Mouse (Mus musculus): ENCODE data around the gene Syngr1.

The Syngr1 gene

DNA sequence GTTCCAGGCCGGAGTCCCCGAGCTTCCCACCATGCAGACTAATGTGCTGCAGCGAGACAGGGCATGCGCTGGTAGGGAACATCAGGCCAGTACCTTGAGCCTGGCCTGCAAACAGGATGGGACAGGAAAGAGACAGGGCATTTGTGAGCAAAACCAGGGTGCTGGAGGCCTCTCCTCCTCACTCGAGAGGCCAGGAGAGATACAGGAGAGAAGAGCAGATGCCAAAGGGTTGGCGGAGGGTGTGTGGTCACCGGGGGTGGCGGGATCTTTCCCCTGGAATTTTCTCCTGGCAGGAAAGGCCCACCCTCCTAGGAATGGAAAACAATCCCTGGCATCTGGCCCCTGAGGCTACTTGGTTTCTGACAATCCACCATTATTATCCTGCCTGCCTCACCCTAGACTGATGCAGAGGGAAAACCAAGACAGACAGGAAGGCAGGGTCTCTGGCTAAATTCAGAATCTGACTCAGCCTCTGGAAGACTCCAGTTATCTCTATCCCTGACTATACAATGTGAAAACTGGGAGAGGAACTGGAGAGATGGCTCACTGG lies 21.0 kb upstream of the Syngr1 start:
- DNase-seq (ENCODE audit: extremely low read depth, low read depth), result no peak

GRCm38 (mm10) chr15:80071951-80072437 lies 19.1 kb upstream of the Syngr1 start:
- no peak for DNase-seq (ENCODE audit: extremely low read depth, low read depth)

- no peak for DNase-seq (ENCODE audit: extremely low read depth, low read depth)
These were observed 18.4 kb upstream of the Syngr1 start for GRCm38 (mm10) chr15:80072579-80073255.

GRCm38 (mm10) chr15:80073256-80073621 lies 17.9 kb upstream of the Syngr1 start:
- no peak for DNase-seq (ENCODE audit: extremely low read depth, low read depth)

DNA sequence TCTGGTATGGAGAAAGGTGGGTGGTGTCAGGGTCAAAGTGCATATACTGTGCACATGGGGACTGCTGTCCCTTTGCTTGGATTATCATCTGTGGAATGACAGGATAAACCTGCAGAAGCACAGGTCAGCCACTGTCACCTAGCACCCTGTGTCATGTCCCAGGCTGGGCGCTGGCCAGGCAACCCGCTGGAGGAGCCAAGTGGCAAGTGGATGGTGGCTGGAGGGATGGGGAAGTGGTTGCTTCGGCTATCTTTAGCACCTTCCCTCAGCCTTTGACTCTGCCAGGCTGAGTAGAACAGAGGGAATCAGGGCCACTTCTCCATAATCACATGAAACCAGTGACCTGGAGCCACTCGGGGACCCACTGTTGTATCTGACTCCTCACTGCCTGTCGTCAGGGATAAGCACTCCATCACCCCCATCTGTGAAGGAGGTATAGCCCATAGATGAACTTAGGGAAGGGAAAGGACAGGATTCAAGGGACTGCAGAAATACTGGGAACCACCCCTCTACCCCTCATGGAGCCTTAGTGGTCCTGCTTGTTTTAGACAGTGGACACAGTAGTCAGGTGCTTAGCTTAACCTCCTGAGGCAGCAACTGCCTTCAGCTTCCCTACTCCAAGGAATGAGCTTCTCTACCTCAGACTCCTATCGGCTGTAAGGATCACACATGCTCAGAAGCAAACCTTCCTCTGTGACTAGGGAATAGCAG lies 16.3 kb upstream of the Syngr1 start:
- no peak for DNase-seq (ENCODE audit: extremely low read depth, low read depth)

- no peak for DNase-seq (ENCODE audit: extremely low read depth, low read depth)
These were observed 15.8 kb upstream of the Syngr1 start for GRCm38 (mm10) chr15:80075374-80075694.

- DNase-seq (ENCODE audit: extremely low read depth, low read depth), result peak; percentile 78
These were observed 15.3 kb upstream of the Syngr1 start for GRCm38 (mm10) chr15:80075733-80076337.

DNA sequence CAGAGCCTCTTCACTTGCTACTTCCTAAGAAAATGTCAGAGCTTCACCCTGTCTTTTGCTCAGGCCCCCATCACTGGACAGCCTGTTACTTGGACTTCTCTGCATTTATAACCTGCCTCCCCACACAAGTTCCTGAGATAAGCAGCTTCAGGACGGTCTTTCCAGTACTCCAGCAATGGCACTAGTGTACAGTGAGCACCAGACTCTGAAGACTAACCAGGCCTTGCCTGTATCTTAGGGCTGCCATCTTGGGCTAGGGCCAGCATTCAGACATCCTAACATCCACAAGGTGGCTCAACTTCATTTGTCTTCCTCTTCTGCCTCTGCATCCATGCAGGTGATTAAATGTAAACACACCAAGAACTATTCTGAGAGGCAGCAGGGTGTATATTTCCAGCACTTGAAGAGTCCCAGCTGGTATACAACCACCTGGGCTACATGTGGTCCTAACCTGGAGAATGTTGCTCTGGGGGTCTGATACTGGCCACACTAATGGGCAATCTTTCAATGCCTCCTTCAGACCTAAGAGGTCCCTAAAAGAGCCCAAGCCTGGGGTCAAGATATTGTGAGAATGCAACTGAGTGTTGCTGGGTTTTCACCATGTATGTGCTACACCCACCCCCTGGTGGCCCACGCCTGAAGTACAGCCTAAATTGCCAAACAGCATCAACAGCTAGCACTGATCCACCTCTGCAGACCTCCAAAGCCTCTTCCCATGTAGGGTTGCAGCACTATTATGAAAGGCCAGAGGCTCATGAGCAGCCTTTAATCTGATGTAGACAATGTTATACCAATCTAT lies 14.6 kb upstream of the Syngr1 start:
- no peak for DNase-seq (ENCODE audit: extremely low read depth, low read depth)

DNA sequence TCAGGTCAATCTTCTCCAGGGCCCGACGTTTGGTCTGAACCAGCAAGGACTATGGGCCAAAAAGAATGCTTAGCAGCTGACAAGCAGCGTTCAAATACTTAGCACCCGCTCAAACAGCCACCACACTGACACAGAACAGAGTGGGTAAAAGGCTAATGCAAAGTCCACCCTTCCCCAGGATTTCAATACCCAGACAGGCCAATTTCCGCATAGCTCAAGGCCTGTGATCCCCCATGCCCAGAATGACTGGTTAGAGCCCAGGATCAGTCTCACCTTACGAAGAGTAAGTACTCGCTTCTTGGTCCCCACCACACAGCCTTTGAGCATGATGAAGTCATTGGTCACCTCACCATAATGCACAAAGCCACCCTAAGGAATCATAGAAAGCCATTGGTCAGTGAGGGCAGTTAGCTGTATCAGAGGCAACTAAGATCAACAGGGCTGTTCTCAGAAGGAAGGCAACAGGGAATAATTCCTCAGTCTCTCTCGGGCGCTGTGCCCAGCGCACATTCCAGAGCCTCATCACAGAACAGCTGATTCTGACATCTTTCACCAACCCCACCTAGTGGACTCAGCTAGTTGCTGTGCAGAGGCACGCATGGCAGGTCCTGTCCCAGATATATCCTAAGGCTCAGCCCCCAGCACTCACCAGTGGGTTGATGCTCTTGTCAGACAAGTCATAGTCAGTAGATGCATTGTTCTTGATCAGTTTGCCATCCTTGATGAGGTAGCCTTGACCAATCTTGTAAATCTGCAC lies 12.9 kb upstream of the Syngr1 start:
- no peak for DNase-seq (ENCODE audit: extremely low read depth, low read depth)

DNA sequence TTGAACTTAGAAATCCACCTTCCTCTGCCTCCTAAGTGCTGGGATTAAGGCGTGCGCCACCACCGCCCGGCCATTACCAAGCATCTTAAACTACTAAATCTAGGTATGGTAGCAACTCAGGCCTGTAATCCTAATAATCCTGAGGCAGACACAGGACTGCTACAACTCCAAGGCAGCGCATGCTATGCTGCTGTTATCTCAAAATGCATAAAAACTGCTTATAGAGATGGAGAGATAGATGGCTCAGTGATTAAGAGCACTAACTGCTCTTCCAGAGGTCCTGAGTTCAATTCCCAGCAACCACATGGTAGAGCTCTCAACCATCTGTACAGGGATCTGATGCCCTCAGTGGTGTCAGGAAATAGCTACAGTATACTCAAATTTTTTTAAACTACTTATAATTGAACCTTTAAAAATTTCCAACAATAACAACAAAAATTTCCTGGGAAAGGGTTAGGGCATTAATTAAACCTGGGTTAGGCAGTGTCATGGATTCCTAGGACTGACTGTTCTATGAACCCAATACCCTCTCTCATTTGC lies 11.9 kb upstream of the Syngr1 start:
- no peak for DNase-seq (ENCODE audit: extremely low read depth, low read depth)

DNA sequence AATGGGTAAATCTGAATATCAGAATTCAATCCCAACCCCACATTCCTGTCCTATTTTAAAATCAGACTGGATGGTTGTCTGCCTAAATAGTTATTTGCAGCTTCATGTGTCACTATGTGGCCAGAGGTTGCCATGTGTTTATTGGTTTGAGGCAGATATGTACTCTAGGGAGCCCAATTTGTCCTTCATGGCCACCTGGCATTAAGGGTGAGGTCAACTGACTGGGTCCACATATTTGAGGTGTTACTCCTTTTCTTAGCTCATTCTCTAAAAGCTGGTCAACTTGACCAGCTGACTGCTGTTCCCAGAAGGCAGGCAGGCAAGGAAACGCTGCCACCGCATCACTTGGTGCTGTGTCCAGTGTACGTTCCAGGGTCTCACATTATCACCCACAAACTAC lies 11.2 kb upstream of the Syngr1 start:
- no peak for DNase-seq (ENCODE audit: extremely low read depth, low read depth)

DNA sequence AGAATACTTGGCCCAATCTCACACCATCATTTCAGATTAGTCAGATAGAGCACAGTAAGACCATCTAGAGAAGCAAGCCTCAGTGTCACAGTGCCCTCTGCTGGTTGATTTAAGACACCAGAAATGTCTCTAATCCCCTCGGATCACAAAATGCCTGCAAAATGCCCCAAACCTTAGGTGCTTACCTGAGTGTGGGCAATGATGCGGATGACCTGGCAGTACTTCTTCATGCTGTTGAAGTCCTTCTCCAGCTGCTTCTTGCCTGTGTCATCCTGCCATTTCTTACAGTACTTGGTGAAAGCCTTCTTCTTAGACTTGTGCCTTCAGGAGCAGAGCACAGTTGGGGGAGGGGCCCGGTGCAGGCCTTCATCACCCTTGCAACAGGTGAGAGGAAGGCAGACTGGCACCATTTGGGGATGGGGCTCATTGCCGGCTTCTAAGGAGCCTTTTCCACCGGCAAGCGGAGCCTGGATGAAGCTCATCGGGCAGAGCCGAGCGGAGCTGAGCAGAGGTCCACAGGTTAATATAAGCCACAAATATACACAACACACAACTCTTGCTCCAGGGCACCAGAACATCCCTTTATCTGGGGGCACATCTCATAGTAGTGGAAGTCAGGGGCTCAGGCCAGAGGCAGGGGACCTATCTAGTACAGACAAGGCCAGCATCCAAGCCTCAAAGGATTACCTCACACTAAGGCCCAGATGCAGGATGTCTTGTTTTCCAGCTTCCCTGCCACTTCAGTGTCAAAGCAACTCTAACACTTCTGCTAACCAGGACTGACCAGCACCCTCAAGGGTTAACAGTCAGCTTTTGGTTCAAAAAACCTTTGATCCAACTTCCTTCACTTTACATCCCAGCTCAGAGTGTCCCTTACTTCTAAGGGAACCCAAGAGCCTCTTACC lies 10.2 kb upstream of the Syngr1 start:
- DNase-seq (ENCODE audit: extremely low read depth, low read depth), result no peak

DNA sequence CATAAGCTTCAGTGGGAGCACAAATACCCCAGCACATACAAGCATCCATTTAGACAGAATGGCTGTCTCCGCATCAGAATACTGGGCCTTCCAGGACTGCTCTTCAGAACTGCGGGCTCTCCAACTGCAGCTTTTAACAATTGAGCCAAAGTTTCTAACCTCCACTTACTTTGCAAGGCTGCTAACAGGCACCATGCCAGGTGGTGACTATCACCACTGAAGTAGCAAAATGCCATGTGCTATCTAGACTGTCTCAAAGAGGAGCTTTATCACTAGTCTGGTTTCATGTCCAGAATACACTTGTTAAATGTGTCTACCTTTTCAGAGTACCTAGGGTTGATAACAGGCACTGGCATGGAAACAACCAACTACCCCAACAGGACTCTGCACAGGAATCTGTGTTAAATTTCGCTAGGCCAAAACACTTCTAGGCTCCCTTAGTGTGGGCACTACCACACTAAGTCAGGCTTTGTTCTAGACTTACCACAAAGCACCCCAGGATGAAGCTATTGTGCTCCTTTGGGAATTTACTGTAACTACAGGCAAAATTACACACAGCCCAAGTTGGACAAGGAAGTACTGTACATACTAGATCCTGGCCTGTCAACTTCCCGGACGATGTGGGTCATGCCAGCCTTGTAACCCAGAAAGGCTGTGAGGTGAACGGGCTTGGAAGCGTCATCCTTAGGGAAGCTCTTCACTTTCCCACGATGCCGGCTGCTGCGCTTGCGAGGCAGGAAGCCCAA lies 9.2 kb upstream of the Syngr1 start:
- DNase-seq (ENCODE audit: extremely low read depth, low read depth), result no peak

DNA sequence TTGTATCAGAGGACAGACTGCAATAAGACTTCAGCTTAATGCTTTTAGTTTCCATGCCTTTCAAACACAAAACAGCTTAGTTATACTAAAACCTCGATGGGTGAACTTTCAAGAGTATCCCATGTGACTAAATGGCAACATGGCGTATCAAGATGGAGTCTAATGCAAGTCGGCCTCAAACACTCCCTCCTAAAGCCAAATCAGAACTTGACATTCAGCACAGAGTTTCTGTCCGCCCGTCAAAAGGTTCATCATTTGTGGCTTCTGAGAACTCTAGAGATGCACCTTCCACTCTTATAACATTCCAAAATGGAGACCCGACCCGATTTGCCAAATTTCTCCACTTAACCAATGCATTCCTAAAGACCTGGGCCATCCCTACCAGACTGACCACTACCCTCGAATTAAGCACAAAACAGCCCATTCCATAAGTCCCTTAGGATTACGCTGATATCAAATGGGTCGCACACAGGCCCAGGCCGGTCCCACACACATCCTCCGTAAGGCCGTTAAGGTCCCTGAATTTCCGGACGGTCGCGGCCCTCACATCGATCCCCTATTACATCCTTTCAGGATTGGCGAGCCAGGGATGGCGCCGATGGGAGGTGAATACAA lies 8.4 kb upstream of the Syngr1 start:
- DNase-seq (ENCODE audit: extremely low read depth, low read depth), result no peak

DNA sequence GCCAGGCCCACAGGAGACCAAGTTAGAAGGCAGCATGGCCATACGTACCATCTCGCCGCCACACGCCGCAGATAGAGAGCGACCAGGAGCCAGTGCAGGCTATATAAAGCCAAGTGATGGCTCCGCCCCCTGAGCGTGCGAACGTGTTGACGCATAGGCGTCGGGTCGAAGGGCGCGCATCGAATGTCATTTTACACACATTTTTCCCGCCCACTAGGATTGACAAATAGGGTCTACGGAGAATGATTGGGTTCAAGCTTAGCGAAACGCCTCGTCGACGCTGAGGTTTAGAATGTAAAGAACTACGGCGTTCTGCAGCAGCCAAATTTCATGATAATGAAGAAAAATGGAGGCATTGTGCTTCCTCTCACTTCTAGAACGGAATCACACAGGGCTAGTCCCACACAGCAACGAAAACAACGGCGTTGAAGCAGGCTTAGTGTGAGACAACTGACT lies 7.8 kb upstream of the Syngr1 start:
- DNase-seq (ENCODE audit: extremely low read depth, low read depth), result peak; percentile 99

DNA sequence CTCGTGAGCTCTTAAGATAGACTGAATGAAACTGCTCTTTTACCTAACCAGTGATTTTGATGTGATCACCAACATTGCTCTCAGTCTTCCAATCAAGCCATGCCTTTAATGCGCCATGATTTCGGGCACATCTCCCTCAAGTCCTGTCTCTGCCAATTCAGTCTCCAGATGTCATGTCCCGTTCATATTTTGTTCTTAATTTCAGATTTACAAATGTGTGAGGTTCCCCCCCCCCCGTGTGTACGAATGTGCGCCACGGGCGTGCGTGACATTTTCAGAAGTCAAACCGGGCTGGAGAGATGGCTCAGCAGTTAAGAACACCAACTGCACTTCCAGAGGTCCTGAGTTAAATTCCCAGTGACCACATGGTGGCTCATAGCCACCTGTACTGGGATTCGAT lies 7.4 kb upstream of the Syngr1 start:
- DNase-seq (ENCODE audit: extremely low read depth, low read depth), result no peak

DNA sequence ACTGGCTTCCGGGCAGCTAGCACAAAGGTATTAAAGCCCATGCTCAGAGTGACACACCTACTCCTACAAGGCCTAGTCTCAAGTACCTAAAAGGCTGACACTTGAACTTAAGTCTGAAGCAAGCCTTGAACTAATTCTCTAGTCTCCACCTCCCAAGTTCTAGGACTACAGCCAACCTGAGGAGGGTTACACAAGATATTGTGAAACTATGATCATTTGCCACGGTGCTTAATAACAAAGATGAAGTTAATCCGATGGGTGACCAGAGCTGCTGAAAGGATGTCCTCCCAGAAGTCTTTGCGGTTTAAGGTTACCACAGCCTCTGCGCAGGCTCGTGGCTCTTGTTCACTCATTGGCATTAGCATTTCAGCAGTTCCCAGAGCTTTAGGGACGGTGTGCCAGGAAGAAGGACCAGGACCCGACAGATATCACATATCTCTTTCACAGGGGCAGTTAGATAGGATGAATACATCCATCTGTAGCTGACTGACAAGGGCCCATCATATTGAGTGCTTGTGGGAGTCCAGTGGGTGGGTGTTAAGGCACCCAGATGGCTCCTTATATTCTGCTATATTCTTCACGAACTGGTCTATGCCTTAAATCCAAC lies 3.6 kb upstream of the Syngr1 start:
- DNase-seq (ENCODE audit: extremely low read depth, low read depth), result no peak

- DNase-seq (ENCODE audit: extremely low read depth, low read depth), result peak; percentile 86
These were observed 2.5 kb upstream of the Syngr1 start for GRCm38 (mm10) chr15:80088637-80089036.

Measured in MEL-GATA-1-ER (cell line).